Mouse (Mus musculus) midbrain, embryonic 16.5 days (tissue): ENCODE results near the gene Gm20388. TPM values are rescaled to one million over a fixed set of nuclear protein-coding genes. Genes with fewer than 3 reads are reported as not detected.
A peak's percentile ranks its signal among the peaks of the same experiment; 100 is the strongest.

Experiments used
- ATAC-seq: fragments of 200-750 bp; cut with Nextera tagmentation; 2 replicates; pipeline ENCODE4 v1.8.0; 2017; ENCODE audit warnings: moderate TSS enrichment
- H3K27ac ChIP-seq: fragments of 300-500 bp; sonication (generic); 2 replicates; pipeline ENCODE4 v1.5.1; 2014; ENCODE audit warnings: mild to moderate bottlenecking, low read length, mixed read lengths
- H3K27me3 ChIP-seq: fragments of 300-500 bp; sonication (generic); 2 replicates; pipeline ENCODE4 v1.6.1; 2014; ENCODE audit warnings: low read depth, low read length, mixed read lengths; ENCODE audit not compliant: control insufficient read depth, insufficient read depth
- H3K36me3 ChIP-seq: fragments of 300-500 bp; sonication (generic); 2 replicates; pipeline ENCODE4 v1.6.1; 2014; ENCODE audit warnings: mild to moderate bottlenecking, low read length, moderate library complexity, mixed read lengths; ENCODE audit not compliant: control insufficient read depth, insufficient read depth
- H3K4me1 ChIP-seq: fragments of 300-500 bp; sonication (generic); 2 replicates; pipeline ENCODE4 v1.6.1; 2014; ENCODE audit warnings: mild to moderate bottlenecking, low read length, mixed read lengths; ENCODE audit not compliant: control insufficient read depth, insufficient read depth
- H3K4me2 ChIP-seq: fragments of 300-500 bp; sonication (generic); 2 replicates; pipeline ENCODE4 v1.6.1; 2014; ENCODE audit warnings: mild to moderate bottlenecking, low read length, mixed read lengths
- H3K4me3 ChIP-seq: fragments of 300-500 bp; sonication (generic); 2 replicates; pipeline ENCODE4 v1.5.1; 2014; ENCODE audit warnings: low read depth, mild to moderate bottlenecking, low read length, moderate library complexity, mixed read lengths
- H3K9ac ChIP-seq: fragments of 300-500 bp; sonication (generic); 2 replicates; pipeline ENCODE4 v1.6.1; 2014; ENCODE audit warnings: low read depth, low read length, mixed read lengths
- H3K9me3 ChIP-seq: fragments of 300-500 bp; sonication (generic); replicated peaks from 2 replicates; pipeline ENCODE4 v1.6.1; 2014; ENCODE audit warnings: mild to moderate bottlenecking, low read length, mixed read lengths; ENCODE audit not compliant: control insufficient read depth, poor library complexity, severe bottlenecking
- WGBS: fragments of 180-500 bp; shearing (Covaris S2); extraction: QIAGEN DNeasy Blood & Tissue Kit; methylation state at CpG from one replicate; pipeline ENCODE4 v1.1.7; 2014; 5-methylcytosine and 5-hydroxymethylcytosine counted together
- polyA plus RNA-seq: library from polyadenylated mRNA; unstranded; fragments of >200 nt; fragmentation: Nextera tagmentation; extraction: Ambion mirVana; gene quantifications from 2 replicates; pipeline ENCODE4 v1.2.1, GENCODE M21; 2015

Gm20388 gene
- polyA plus RNA-seq, 1 experiment from 2014 or later: 7.5 TPM

DNA sequence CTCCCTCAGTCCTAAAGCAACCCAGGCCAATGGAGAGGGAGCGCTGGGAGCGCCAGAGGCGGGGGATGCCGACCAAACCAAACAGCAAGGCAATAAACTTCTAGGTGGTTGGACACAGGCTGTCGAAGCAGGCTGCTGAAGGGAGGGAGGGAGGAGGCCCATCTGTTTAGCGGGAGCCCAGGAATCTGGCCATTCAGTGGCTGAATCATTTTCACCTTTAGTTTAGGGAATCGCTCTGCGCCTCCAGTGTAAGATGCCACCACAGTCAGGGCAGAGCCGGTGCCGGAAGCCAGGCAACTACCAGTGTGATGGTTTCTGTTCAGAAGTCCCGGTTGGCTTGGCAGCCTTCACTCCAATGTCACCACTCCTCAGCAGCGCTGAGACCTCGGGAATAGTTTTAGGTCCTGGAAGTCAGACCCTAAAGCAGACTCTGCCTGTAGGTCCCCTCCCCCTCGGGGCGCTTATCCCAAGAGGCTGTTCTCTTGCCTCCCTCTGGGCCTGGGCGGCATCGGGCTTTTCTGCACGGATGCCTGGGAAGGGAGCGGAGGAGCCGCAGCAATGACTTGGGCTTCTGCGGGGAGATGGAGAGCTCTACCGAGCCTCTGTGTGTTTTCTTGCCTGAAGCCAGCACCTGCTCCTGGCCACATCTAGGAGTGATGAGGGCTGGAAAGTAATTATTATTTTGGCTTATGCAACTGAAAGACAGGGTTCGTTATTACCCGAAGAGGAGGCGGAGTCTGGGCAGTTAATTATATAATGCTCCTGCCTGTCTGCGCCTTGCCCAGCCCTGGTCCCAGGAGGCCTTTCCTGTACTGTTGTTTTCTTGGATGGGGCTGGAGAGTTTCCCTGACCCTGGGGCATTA lies 1821.1 kb downstream of the Gm20388 start:
- Histone ChIP-seq H3K9me3 (peaks cover 4% of the 10 kb centered on the region; the same call in 1 of the 2 replicates), H3K36me3 (no peaks in the 10 kb centered on the region), H3K27me3 (0 out of 2 replicates have a peak, but pooled peaks cover 3% of the 10 kb centered on the region), H3K9ac (peak overlapping the region; percentile 87), H3K27ac (peak overlapping the region; percentile 74; the same call in 1 of the 2 replicates), H3K4me3 (peak overlapping the region; percentile 79), H3K4me2 (peak overlapping the region; percentile 94), H3K4me1 (peaks cover 19% of the 10 kb centered on the region)
- 3% methylated on average over 26 of the region's 26 CpGs for WGBS
- ATAC-seq: peak; percentile 21; the same call in 1 of the 2 replicates

DNA sequence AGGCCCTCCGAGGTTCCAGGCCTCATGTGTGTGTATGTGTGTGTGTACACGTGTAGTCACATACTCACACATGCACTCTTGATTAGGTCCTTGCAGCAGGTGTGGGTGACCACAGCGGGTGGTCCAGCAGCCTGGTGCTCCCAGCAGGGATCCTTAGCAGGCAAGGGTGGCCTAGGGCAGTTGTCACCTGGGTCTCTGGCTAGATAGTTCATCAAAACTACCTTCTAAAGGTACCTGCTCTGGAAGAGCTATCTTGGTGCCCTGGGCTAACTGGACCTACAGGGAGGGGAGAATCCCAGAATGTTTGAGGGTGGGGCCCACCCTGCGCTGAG lies 1821.7 kb downstream of the Gm20388 start:
- 45% methylated on average over 4 of the region's 4 CpGs for WGBS
- peak overlapping the region; percentile 94 for H3K4me2 ChIP-seq
- H3K4me1 ChIP-seq: peaks cover 19% of the 10 kb centered on the region
- H3K4me3 ChIP-seq: peak overlapping the region; percentile 79
- peaks cover 2% of the 10 kb centered on the region; the same call in 1 of the 2 replicates for H3K9me3 ChIP-seq
- H3K27me3 ChIP-seq: 0 out of 2 replicates have a peak, but pooled peaks cover 3% of the 10 kb centered on the region
- peak overlapping the region; percentile 87 for H3K9ac ChIP-seq
- ATAC-seq: no peak
- no peaks in the 10 kb centered on the region for H3K36me3 ChIP-seq
- H3K27ac ChIP-seq: no peak overlapping the region

DNA sequence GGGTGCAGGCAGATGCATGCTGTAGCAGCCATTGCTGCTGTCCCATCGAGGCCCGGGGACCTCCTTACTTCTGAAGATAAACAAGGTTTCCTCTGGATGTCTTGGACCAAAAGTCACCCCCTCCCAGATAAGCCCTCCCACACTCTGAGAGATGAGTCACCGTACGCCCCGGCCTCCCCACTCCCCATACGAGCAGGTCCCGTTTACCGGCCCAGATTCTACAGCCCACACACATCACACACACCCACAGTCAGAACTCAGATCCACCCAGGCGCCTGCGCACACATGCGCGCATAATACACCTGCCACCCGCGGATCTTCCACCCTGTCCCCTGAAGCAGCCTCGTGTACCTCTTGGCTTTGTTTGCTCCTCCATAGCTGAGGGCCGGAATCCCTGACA lies 1823.6 kb downstream of the Gm20388 start:
- ATAC-seq: no peak
- H3K4me1 ChIP-seq: peaks cover 19% of the 10 kb centered on the region
- no peak overlapping the region for H3K27ac ChIP-seq
- no peak overlapping the region; the same call in 1 of the 2 replicates for H3K4me3 ChIP-seq
- H3K36me3 ChIP-seq: no peaks in the 10 kb centered on the region
- no peak overlapping the region for H3K9ac ChIP-seq
- WGBS: 90% methylated on average over 16 of the region's 16 CpGs
- H3K9me3 ChIP-seq: no peaks in the 10 kb centered on the region
- H3K27me3 ChIP-seq: no peaks in the 10 kb centered on the region
- H3K4me2 ChIP-seq: no peak overlapping the region

DNA sequence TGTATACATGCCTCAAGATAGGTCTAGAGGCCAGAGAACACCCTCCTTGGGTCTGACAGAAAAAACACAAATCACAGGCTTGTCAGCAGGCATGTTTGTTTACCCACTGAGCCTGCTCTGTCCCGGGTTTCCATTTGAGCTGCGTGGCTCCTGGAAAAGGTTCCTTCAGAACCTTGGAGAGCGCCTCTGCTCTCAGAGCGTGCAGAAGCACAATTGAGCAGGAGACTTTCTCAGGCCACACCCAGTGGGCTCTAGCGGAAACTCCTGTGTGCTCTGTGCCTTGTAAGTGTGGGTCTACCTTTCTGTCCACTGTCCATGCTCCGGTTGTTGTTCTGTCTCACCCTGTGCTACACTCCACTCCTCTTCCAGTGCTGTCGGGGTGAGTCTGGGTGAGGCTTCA lies 1825.6 kb downstream of the Gm20388 start:
- WGBS: 16% methylated on average over 7 of the region's 7 CpGs

DNA sequence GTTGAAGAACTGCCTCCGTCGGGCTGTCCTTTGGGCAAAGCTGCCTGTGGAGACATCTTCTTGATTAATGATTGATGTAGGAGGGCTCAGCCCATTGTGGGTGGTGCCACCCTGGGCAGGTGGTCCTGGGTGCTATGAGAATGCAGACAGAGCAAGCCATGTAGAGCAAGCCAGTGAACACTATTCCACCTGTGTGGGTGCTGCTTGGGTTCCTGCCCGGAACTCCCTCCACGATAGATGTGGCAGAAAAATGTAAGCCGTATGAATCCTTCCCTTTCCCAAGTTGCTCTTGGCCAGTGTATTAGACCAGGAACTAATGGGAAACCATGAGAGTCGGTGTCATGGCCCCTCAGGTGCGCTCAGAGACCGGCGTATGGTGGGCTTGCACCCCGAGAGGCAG lies 1830.1 kb downstream of the Gm20388 start:
- Histone ChIP-seq H3K27ac (no peak overlapping the region), H3K27me3 (no peaks in the 10 kb centered on the region), H3K9me3 (no peaks in the 10 kb centered on the region), H3K9ac (no peak overlapping the region), H3K36me3 (no peaks in the 10 kb centered on the region), H3K4me3 (no peak overlapping the region), H3K4me1 (no peaks in the 10 kb centered on the region), H3K4me2 (no peak overlapping the region)
- 90% methylated on average over 10 of the region's 10 CpGs for WGBS
- no peak for ATAC-seq

More for the DNA sequence above, 1825.6 kb downstream of the Gm20388 start:
- H3K27ac ChIP-seq: no peak overlapping the region
- H3K4me1 ChIP-seq: peaks cover 19% of the 10 kb centered on the region
- ATAC-seq: no peak
- H3K4me3 ChIP-seq: no peak overlapping the region
- no peaks in the 10 kb centered on the region for H3K27me3 ChIP-seq
- H3K9me3 ChIP-seq: no peaks in the 10 kb centered on the region
- no peak overlapping the region for H3K9ac ChIP-seq
- H3K36me3 ChIP-seq: no peaks in the 10 kb centered on the region
- no peak overlapping the region for H3K4me2 ChIP-seq

DNA sequence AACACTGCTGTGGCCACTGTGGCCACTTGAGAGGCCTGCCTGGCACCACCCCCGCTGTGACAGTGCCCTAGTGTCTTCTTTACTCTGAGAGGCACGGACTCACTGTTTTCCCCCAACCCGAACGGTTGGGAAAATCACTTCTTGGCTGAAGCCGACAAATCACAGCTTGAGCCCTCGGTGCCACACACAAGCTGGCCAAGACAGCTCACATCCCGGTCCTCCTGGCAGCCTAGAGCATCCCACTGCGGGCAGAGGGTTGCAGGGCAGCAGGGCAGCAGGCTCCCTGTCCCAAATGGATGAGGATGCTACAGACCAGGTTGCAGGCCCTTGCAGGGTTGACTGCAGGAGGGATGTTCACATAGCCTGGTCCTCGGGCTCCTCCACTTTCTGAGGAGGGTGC lies 1838.9 kb downstream of the Gm20388 start:
- 82% methylated on average over 9 of the region's 9 CpGs for WGBS

DNA sequence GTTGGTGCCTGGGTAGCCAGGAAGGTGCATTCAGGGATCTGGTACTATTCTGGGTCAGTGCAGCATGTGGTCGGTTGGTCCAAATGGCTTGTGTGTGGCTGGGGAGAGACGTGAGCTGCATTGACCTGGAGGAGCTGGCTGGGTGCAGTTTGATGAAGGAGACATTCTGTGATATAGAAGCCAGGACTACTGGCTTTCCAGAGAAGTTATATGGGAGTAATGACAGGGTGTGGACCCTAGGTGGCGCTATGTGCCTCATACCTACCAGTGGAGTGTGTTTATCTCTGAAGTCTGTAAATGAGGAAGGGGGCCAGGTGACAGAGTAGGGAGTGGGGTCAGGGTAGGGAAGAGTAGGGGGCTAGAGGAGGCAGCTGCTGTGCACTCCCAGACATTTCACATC lies 1839.9 kb downstream of the Gm20388 start:
- no peak overlapping the region for H3K4me3 ChIP-seq
- no peaks in the 10 kb centered on the region for H3K27me3 ChIP-seq
- peaks cover 7% of the 10 kb centered on the region; the same call in 1 of the 2 replicates for H3K9me3 ChIP-seq
- H3K4me1 ChIP-seq: no peaks in the 10 kb centered on the region
- H3K27ac ChIP-seq: no peak overlapping the region
- no peak overlapping the region for H3K4me2 ChIP-seq
- H3K9ac ChIP-seq: no peak overlapping the region
- ATAC-seq: no peak
- 42% methylated on average over 3 of the region's 3 CpGs for WGBS
- peaks cover 13% of the 10 kb centered on the region for H3K36me3 ChIP-seq

More for the DNA sequence above, 1838.9 kb downstream of the Gm20388 start:
- Histone ChIP-seq H3K4me1 (no peaks in the 10 kb centered on the region), H3K9ac (no peak overlapping the region), H3K27me3 (no peaks in the 10 kb centered on the region), H3K4me2 (no peak overlapping the region), H3K36me3 (peaks cover 13% of the 10 kb centered on the region), H3K27ac (no peak overlapping the region), H3K4me3 (no peak overlapping the region), H3K9me3 (peaks cover 7% of the 10 kb centered on the region; the same call in 1 of the 2 replicates)
- ATAC-seq: no peak

DNA sequence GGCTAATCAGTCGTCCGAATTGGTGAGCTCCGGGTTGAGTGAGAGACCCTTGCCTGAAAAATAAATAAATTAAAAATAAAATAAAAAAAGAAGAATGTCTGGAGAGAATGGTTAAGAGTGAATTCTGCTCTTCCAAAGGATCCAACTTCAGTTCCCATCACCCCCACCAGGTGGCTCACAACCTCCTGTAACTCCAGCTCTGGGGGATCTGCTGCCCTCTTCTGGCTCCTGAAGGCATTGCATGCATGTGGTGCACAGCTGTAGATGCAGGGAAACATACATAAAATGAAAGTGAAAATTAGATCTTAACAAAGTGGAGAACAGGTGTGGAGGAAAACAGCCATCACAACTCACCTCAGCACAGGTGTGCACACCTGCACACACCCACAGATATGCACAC lies 1840.8 kb downstream of the Gm20388 start:
- no peaks in the 10 kb centered on the region for H3K4me1 ChIP-seq
- no peak overlapping the region for H3K9ac ChIP-seq
- peaks cover 13% of the 10 kb centered on the region for H3K36me3 ChIP-seq
- no peak overlapping the region for H3K27ac ChIP-seq
- no peak overlapping the region for H3K4me3 ChIP-seq
- H3K9me3 ChIP-seq: peaks cover 7% of the 10 kb centered on the region; the same call in 1 of the 2 replicates
- ATAC-seq: no peak
- no peak overlapping the region for H3K4me2 ChIP-seq
- 35% methylated on average over 3 of the region's 3 CpGs for WGBS
- no peaks in the 10 kb centered on the region for H3K27me3 ChIP-seq

DNA sequence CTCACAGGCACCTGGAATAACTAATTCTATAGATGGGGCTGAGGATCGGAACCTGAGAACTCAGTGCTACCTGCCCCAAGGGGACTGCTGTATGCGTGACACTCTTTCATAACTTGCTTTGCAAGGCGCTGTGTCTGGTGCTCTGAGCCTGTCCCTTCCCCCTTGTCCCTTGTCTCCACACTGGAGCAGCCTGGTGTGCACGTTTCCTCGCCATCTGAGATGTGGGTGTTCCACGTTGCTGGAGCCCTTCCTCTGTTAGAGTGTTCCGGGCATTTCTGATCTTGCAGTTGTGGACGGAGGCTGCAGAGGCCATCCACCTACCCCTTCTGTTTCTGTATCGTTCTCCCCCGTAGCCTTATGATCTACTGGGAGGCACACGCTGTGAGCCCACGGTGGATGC lies 1847.8 kb downstream of the Gm20388 start:
- no peak overlapping the region for H3K4me3 ChIP-seq
- H3K27ac ChIP-seq: no peak overlapping the region
- ATAC-seq: no peak
- H3K36me3 ChIP-seq: peaks cover 9% of the 10 kb centered on the region
- peaks cover 5% of the 10 kb centered on the region; the same call in 1 of the 2 replicates for H3K4me1 ChIP-seq
- no peak overlapping the region for H3K4me2 ChIP-seq
- no peaks in the 10 kb centered on the region for H3K9me3 ChIP-seq
- H3K9ac ChIP-seq: no peak overlapping the region
- H3K27me3 ChIP-seq: no peaks in the 10 kb centered on the region
- 70% methylated on average over 12 of the region's 12 CpGs for WGBS
